Mouse (Mus musculus) intestine, postnatal 0 days (tissue): ENCODE data around the gene Spata1. TPM values are rescaled to one million over a fixed set of nuclear protein-coding genes. Genes with fewer than 3 reads are reported as not detected.
A peak's percentile ranks its signal among the peaks of the same experiment; 100 is the strongest.

ENCODE experiments used
- ATAC-seq: fragments of 200-750 bp; cut with Nextera tagmentation; 2 replicates; pipeline ENCODE4 v1.8.0; 2017; ENCODE audit warnings: mild to moderate bottlenecking, moderate TSS enrichment, moderate library complexity
- H3K27ac ChIP-seq: fragments of 300-500 bp; sonication (generic); 2 replicates; pipeline ENCODE4 v1.5.1; 2014; ENCODE audit warnings: mild to moderate bottlenecking, low read depth, low read length, moderate library complexity
- H3K27me3 ChIP-seq: fragments of 300-500 bp; sonication (generic); replicated peaks from 2 replicates; pipeline ENCODE4 v1.6.1; 2014; ENCODE audit warnings: low read length, mixed read lengths; ENCODE audit not compliant: control insufficient read depth, insufficient read depth
- H3K36me3 ChIP-seq: fragments of 300-500 bp; sonication (generic); 2 replicates; pipeline ENCODE4 v1.6.1; 2014; ENCODE audit warnings: mild to moderate bottlenecking, moderate library complexity; ENCODE audit not compliant: control insufficient read depth, insufficient read depth
- H3K4me1 ChIP-seq: fragments of 300-500 bp; sonication (generic); replicated peaks from 2 replicates; pipeline ENCODE4 v1.6.1; 2014; ENCODE audit warnings: antibody characterized with exemption, low read length, mixed read lengths; ENCODE audit not compliant: control insufficient read depth, insufficient read depth
- H3K4me2 ChIP-seq: fragments of 300-500 bp; sonication (generic); replicated peaks from 2 replicates; pipeline ENCODE4 v1.6.1; 2014; ENCODE audit warnings: low read depth, mild to moderate bottlenecking, moderate library complexity
- H3K4me3 ChIP-seq: fragments of 300-500 bp; sonication (generic); 2 replicates; pipeline ENCODE4 v1.5.1; 2014; ENCODE audit warnings: low read depth, low read length
- H3K9ac ChIP-seq: fragments of 300-500 bp; sonication (generic); 2 replicates; pipeline ENCODE4 v1.6.1; 2014; ENCODE audit warnings: mild to moderate bottlenecking, low read depth, low read length
- H3K9me3 ChIP-seq: fragments of 300-500 bp; sonication (generic); 2 replicates; pipeline ENCODE4 v1.6.1; 2016; ENCODE audit warnings: mixed run types; ENCODE audit not compliant: control insufficient read depth
- CTCF ChIP-seq: sonication (generic); IDR thresholded peaks from 2 replicates; pipeline ENCODE4 v1.5.1; 2016; ENCODE audit warnings: low read depth, mild to moderate bottlenecking, control low read depth, antibody characterized with exemption, moderate library complexity
- WGBS: fragments of 180-500 bp; shearing (Covaris S2); extraction: QIAGEN DNeasy Blood & Tissue Kit; methylation state at CpG from one replicate; pipeline ENCODE4 v1.1.7; 2014; 5-methylcytosine and 5-hydroxymethylcytosine counted together
- polyA plus RNA-seq: library from polyadenylated mRNA; unstranded; fragments of >200 nt; fragmentation: Nextera tagmentation; extraction: Ambion mirVana; gene quantifications from 2 replicates; pipeline ENCODE4 v1.2.1, GENCODE M21; 2015

The Spata1 gene
- polyA plus RNA-seq, 1 experiment from 2014 or later, result 1.3 TPM

DNA sequence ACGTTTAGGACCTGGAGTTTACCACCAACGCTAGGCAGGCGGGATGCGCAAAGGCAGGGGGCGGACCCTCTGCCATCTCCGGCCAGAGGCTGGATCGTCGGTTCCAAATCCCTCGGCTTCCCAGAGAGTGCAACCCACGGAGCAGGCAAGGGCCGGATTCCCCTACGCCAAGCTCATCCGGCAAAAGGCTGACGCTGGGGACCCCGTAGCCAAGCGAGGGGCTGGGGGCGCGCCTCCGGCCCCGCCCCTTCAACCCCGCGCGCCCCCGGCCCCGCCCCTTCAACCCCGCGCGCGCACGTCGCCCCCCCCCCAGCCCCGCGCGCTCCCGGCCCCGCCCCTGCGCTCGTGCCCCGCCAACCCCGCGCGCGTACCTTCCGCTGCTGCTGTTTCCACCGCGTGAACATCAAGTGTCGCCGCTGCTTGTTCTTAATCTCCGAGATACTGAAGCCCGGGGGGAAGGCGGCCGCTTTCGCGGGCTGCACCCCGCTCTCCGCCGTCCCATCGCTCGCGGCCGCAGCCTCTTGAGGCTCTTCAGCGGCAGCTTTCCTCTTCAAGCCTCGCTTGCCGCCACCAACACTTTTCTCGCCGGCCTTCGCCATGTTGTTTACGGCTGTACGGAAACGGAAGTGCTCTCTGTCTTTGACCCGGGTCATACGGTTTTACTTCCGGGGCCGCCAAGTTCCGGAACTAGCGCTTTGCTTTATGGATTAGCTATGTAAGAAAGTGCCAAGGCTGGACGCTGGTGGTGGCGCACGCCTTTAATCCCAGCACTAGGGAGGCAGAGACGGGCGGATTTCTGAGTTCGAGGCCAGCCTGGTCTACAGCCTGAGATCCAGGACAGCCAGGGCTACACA lies 21.5 kb upstream of the Spata1 start, which contains the start of gene Rpf1:
Rpf1 (minus strand) TSS at position 632 of the 854 bp plus-strand sequence.
- 0 out of 2 replicates have a peak, but pooled peaks have one; percentile 11 for TF ChIP-seq CTCF
- H3K4me2 ChIP-seq, result peak within 1 kb of the TSS; percentile 70
- ATAC-seq, result peak; percentile 98
- WGBS, result under 1% methylated on average over 68 of the region's 82 CpGs
- H3K27me3 ChIP-seq, result no peaks in the 10 kb centered on the region
- peaks cover 18% of the 10 kb centered on the region for H3K36me3 ChIP-seq
- peak within 1 kb of the TSS; percentile 97 for H3K27ac ChIP-seq
- peak within 1 kb of the TSS; percentile 75 for H3K9ac ChIP-seq
- H3K4me3 ChIP-seq, result peak within 1 kb of the TSS; percentile 79
- H3K4me1 ChIP-seq, result no peaks in the 10 kb centered on the region
- H3K9me3 ChIP-seq, result no peaks in the 10 kb centered on the region

DNA sequence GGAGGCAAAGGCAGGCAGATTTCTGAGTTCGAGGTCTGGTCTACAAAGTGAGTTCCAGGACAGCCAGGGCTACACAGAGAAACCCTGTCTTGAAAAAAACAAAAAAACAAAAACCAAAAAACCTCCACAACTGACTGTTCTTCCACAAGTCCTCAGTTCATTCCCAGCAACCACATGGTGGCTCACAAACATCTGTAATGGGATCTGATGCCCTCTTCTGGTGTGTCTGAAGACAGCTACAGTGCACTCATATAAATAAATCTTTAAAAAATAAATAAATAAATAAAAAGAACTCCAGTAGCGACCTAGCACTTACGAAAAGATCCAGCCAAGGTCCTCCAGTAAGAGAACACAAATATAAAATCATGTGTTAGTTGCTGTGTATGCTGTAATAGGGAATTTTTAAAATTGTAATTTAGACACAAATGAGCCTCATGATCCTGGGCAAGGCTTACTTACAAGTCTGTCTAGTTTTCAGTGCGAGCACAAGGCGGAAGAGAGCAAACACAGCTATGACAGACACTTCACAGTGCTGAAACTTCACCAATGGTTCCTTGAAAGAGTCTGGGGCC lies 20.8 kb upstream of the Spata1 start:
- Histone ChIP-seq H3K27me3 (no peaks in the 10 kb centered on the region), H3K9ac (peak overlapping the region; percentile 75), H3K9me3 (no peaks in the 10 kb centered on the region), H3K27ac (peak overlapping the region; percentile 97), H3K4me2 (peak overlapping the region; percentile 70), H3K36me3 (peaks cover 23% of the 10 kb centered on the region), H3K4me3 (peak overlapping the region; percentile 79), H3K4me1 (no peaks in the 10 kb centered on the region)
- 25% methylated on average over 5 of the region's 5 CpGs for WGBS
- TF ChIP-seq CTCF, result peak; percentile 24
- no peak for ATAC-seq

- Histone ChIP-seq H3K36me3 (peaks cover 57% of the 10 kb centered on the region), H3K27me3 (no peaks in the 10 kb centered on the region), H3K4me1 (no peaks in the 10 kb centered on the region), H3K9me3 (no peaks in the 10 kb centered on the region), H3K27ac (no peak overlapping the region), H3K4me3 (no peak overlapping the region), H3K9ac (no peak overlapping the region), H3K4me2 (no peak overlapping the region)
- no peak for ATAC-seq
- WGBS, result 94% methylated on average over 7 of the region's 7 CpGs
- TF ChIP-seq CTCF, result no peak
Measured at GRCm38 (mm10) chr3:146506711-146507110, 7.2 kb upstream of the Spata1 start.

DNA sequence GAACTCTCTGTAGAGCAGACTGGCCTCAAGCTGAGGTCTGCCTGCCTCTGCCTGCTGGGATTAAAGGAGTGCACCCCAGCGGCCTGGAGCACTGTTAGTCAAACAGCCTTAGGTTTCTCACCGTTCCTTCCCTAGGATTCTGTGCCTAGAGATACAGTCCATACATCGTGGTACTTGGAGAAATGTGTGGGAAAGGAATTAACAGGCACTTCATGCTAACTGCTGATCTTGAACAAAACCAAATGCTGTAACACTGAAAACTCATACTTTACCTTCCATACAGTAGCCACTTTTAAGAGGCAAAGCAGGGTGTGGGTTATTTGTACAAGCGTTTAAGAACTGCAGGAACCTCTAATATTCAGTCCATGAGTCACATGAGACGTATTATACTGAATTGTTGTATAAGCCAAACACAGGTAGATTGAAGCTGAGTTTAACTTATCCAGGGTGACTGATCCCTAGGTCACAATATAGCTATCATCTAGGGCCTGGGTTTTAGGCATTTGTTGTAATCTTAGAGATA lies 2.1 kb upstream of the Spata1 start:
- H3K27ac ChIP-seq, result no peak overlapping the region
- no peaks in the 10 kb centered on the region for H3K9me3 ChIP-seq
- no peak overlapping the region for H3K9ac ChIP-seq
- peaks cover 24% of the 10 kb centered on the region for H3K36me3 ChIP-seq
- ATAC-seq, result no peak
- no peaks in the 10 kb centered on the region for H3K4me1 ChIP-seq
- 23% methylated on average over 5 of the region's 5 CpGs for WGBS
- H3K4me2 ChIP-seq, result peak overlapping the region; percentile 72
- peak overlapping the region; percentile 92 for H3K4me3 ChIP-seq
- no peaks in the 10 kb centered on the region for H3K27me3 ChIP-seq
- TF ChIP-seq CTCF, result no peak

- no peak for TF ChIP-seq CTCF
- no peaks in the 10 kb centered on the region for H3K4me1 ChIP-seq
- peak overlapping the region; percentile 99; the same call in 1 of the 2 replicates for H3K27ac ChIP-seq
- peak overlapping the region; percentile 97 for H3K9ac ChIP-seq
- H3K36me3 ChIP-seq, result peaks cover 18% of the 10 kb centered on the region
- no peak for ATAC-seq
- H3K4me3 ChIP-seq, result peak overlapping the region; percentile 92
- H3K9me3 ChIP-seq, result no peaks in the 10 kb centered on the region
- no peaks in the 10 kb centered on the region for H3K27me3 ChIP-seq
- WGBS, result 2% methylated on average over 5 of the region's 5 CpGs
- peak overlapping the region; percentile 72 for H3K4me2 ChIP-seq
Measured at GRCm38 (mm10) chr3:146500810-146501201, 1.3 kb upstream of the Spata1 start.

GRCm38 (mm10) chr3:146500003-146500809 lies 653 bp upstream of the Spata1 start:
- Histone ChIP-seq H3K4me2 (peak overlapping the region; percentile 72), H3K27ac (peak overlapping the region; percentile 99), H3K9ac (peak overlapping the region; percentile 97), H3K4me3 (peak overlapping the region; percentile 92), H3K27me3 (no peaks in the 10 kb centered on the region), H3K4me1 (no peaks in the 10 kb centered on the region), H3K36me3 (peaks cover 13% of the 10 kb centered on the region), H3K9me3 (no peaks in the 10 kb centered on the region)
- ATAC-seq, result peak; percentile 54
- WGBS, result under 1% methylated on average over 57 of the region's 57 CpGs
- TF ChIP-seq CTCF, result no peak
